Mouse (Mus musculus) layer of hippocampus, postnatal 10 days (tissue): ENCODE results near the gene Fndc11. TPM values are rescaled to one million over a fixed set of nuclear protein-coding genes. Genes with fewer than 3 reads are reported as not detected.

Source experiments
- DNase-seq, 2 experiments: peaks; one replicate each; pipeline ENCODE4 v3.0.0; 2021; ENCODE audit warnings: low spot score in 2 of 2
- total RNA-seq, 2 experiments: library from RNA; stranded (reverse); gene quantifications; 2 replicates each; pipeline ENCODE4 v1.2.3; 2021

Gene Fndc11
- total RNA-seq, 2 experiments from 2014 or later: not detected

- DNase-seq: no peak
These were observed 830 bp upstream of the Fndc11 start for GRCm38 (mm10) chr2:181218881-181219485.

GRCm38 (mm10) chr2:181220361-181220760 lies 548 bp downstream of the Fndc11 start:
- DNase-seq: no peak

- DNase-seq: no peak
These were observed 5.2 kb downstream of the Fndc11 start for GRCm38 (mm10) chr2:181224994-181225393.

GRCm38 (mm10) chr2:181227122-181227521 lies 7.3 kb downstream of the Fndc11 start:
- DNase-seq: no peak

GRCm38 (mm10) chr2:181228335-181228734 lies 8.5 kb downstream of the Fndc11 start:
- DNase-seq: no peak

GRCm38 (mm10) chr2:181231171-181231570 lies 11.4 kb downstream of the Fndc11 start:
- DNase-seq: no peak

- DNase-seq: no peak
These were observed 13.6 kb downstream of the Fndc11 start for GRCm38 (mm10) chr2:181233443-181233842.

GRCm38 (mm10) chr2:181234680-181235079 lies 14.9 kb downstream of the Fndc11 start:
- DNase-seq: no peak

- DNase-seq: no peak
These were observed 16.1 kb downstream of the Fndc11 start for GRCm38 (mm10) chr2:181235681-181236566.

GRCm38 (mm10) chr2:181237251-181238014 lies 17.6 kb downstream of the Fndc11 start:
- no peak for DNase-seq

- DNase-seq: no peak
These were observed 18.3 kb downstream of the Fndc11 start for GRCm38 (mm10) chr2:181238091-181238610.

- no peak for DNase-seq
These were observed 19.0 kb downstream of the Fndc11 start for GRCm38 (mm10) chr2:181238861-181239260.

- DNase-seq: no peak
These were observed 19.4 kb downstream of the Fndc11 start for GRCm38 (mm10) chr2:181239261-181239660.

GRCm38 (mm10) chr2:181240806-181241440 lies 21.1 kb downstream of the Fndc11 start:
- no peak for DNase-seq

GRCm38 (mm10) chr2:181241602-181242313 lies 21.9 kb downstream of the Fndc11 start, which contains the start of gene Helz2:
Gene Helz2, minus strand, starts transcription at chr2:181242027.
- DNase-seq: no peak

GRCm38 (mm10) chr2:181242314-181242665 lies 22.5 kb downstream of the Fndc11 start:
- no peak for DNase-seq

GRCm38 (mm10) chr2:181243706-181244394 lies 24.0 kb downstream of the Fndc11 start:
- no peak for DNase-seq

- no peak for DNase-seq
These were observed 25.2 kb downstream of the Fndc11 start for GRCm38 (mm10) chr2:181245031-181245430.

GRCm38 (mm10) chr2:181249217-181249616 lies 29.4 kb downstream of the Fndc11 start:
- DNase-seq: no peak

- no peak for DNase-seq
These were observed 32.0 kb downstream of the Fndc11 start for GRCm38 (mm10) chr2:181251841-181252240.
